Mouse (Mus musculus): ENCODE results near the gene Gadd45b.

DNA sequence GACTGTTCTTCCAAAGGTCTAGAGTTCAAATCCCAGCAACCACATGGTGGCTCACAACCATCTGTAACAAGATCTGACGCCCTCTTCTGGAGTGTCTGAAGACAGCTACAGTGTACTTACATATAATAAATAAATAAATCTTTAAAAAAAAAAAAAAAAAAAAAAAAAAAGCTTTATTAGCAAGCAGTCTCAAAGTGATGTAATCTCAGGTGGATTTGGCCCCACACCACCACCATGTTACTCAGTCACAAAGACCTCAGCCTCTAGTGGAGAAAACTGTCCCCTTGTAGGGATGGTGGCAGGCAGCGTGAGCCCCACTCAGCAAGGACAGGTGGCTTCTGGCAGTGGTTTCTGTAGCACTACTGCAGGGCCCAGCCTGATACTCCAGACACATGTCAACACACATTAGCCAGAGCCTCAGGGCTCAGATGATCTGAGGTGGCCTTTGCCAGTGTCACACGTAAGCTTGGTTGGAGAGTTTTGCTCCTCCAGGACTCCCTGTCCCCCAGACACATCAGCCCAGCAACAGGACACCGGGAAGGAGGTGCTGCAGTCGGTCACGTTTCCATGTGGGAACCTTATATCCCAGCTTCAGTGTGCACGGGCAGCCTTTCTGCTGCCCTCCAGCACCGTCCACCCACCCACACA, 16.4 kb upstream of the Gadd45b start:
- TF ChIP-seq EP300 (IDR thresholded peaks at IDR 0.05; ENCODE audit: low read depth) (no peak), CTCF (IDR thresholded peaks at IDR 0.05; ENCODE audit: low read depth) (no peak)
